Mouse (Mus musculus): ENCODE data around the gene Smtn. TPM values are rescaled to one million over a fixed set of nuclear protein-coding genes. Genes with fewer than 3 reads are reported as not detected.

Gene Smtn
- total RNA-seq, 4 experiments from 2014 or later: 36.6 to 93.0 (median 52.5) TPM

- DNase-seq: no peak
Measured at GRCm38 (mm10) chr11:3509181-3510085, 31.0 kb downstream of the Smtn start.

GRCm38 (mm10) chr11:3508226-3508625, 32.2 kb downstream of the Smtn start:
- no peak for DNase-seq

- no peak for DNase-seq
Measured at GRCm38 (mm10) chr11:3503755-3504693, 36.4 kb downstream of the Smtn start.

- no peak for DNase-seq
Measured at GRCm38 (mm10) chr11:3502459-3503072, 37.8 kb downstream of the Smtn start.

- DNase-seq: no peak
Measured at GRCm38 (mm10) chr11:3502057-3502456, 38.4 kb downstream of the Smtn start.

- no peak for DNase-seq
Measured at GRCm38 (mm10) chr11:3497296-3497695, 43.1 kb downstream of the Smtn start.

- DNase-seq: no peak
Measured at GRCm38 (mm10) chr11:3496756-3497155, 43.7 kb downstream of the Smtn start.

- no peak for DNase-seq
Measured at GRCm38 (mm10) chr11:3495496-3495895, 44.9 kb downstream of the Smtn start.

- DNase-seq: no peak
Measured at GRCm38 (mm10) chr11:3494857-3495256, 45.6 kb downstream of the Smtn start.

GRCm38 (mm10) chr11:3492748-3493147, 47.7 kb downstream of the Smtn start:
- no peak for DNase-seq

- DNase-seq: no peak
Measured at GRCm38 (mm10) chr11:3489036-3489435, 51.4 kb downstream of the Smtn start.

- no peak for DNase-seq
Measured at GRCm38 (mm10) chr11:3487952-3488570, 52.4 kb downstream of the Smtn start, which contains the start of gene Pla2g3. Pla2g3 (plus strand) TSS chr11:3488284.

- no peak for DNase-seq
Measured at GRCm38 (mm10) chr11:3486349-3486748, 54.1 kb downstream of the Smtn start.

GRCm38 (mm10) chr11:3483980-3484642, 56.3 kb downstream of the Smtn start:
- DNase-seq: peak; percentile 25

- DNase-seq: no peak
Measured at GRCm38 (mm10) chr11:3475489-3475888, 64.9 kb downstream of the Smtn start.

- no peak for DNase-seq
Measured at GRCm38 (mm10) chr11:3474480-3475115, 65.8 kb downstream of the Smtn start.

- peak; percentile 69 for DNase-seq
Measured at GRCm38 (mm10) chr11:3472484-3472883, 67.9 kb downstream of the Smtn start.

- DNase-seq: no peak
Measured at GRCm38 (mm10) chr11:3471448-3471850, 69.0 kb downstream of the Smtn start.
